Mouse (Mus musculus) midbrain, embryonic 15.5 days (tissue): ENCODE results near the gene C7. TPM values are rescaled to one million over a fixed set of nuclear protein-coding genes. Genes with fewer than 3 reads are reported as not detected.

ENCODE experiments used
- polyA plus RNA-seq: library from polyadenylated mRNA; unstranded; fragments of >200 nt; fragmentation: Nextera tagmentation; extraction: Ambion mirVana; gene quantifications from 2 replicates; pipeline ENCODE4 v1.2.1, GENCODE M21; 2015

C7 gene
- polyA plus RNA-seq, 1 experiment from 2014 or later, result 0.12 TPM

Other genes starting within 250 kb of the C7 start
- gene Mroh2b, start 165.0 kb downstream of the C7 start, polyA plus RNA-seq, result not detected in 2 replicates
- 0.32 and 0.39 TPM in 2 replicates for gene Card6, start 44.8 kb upstream of the C7 start, polyA plus RNA-seq
- 261 and 286 TPM in 2 replicates for gene Rpl37, start 52.9 kb upstream of the C7 start, polyA plus RNA-seq
- 13.3 and 14.8 TPM in 2 replicates for gene Prkaa1, start 80.1 kb upstream of the C7 start, polyA plus RNA-seq
- 56.1 and 56.4 TPM in 2 replicates for gene Ttc33, start 121.8 kb upstream of the C7 start, polyA plus RNA-seq
- 1.3 and 1.6 TPM in 2 replicates for gene Ptger4, start 180.4 kb upstream of the C7 start, polyA plus RNA-seq